Mouse (Mus musculus) thymus, postnatal 14 days (tissue): ENCODE measurements around the gene Gm19402.

Source experiments
- DNase-seq: peaks from one replicate; pipeline ENCODE4 v3.0.0; 2021

Gene Gm19402

GRCm38 (mm10) chr10:77663949-77664665, 26.4 kb downstream of the Gm19402 start:
- no peak for DNase-seq

- DNase-seq = no peak
Measured at GRCm38 (mm10) chr10:77658286-77658994, 32.1 kb downstream of the Gm19402 start.

- no peak for DNase-seq
Measured at GRCm38 (mm10) chr10:77652046-77652445, 38.5 kb downstream of the Gm19402 start.

GRCm38 (mm10) chr10:77647901-77648300, 42.7 kb downstream of the Gm19402 start:
- no peak for DNase-seq

GRCm38 (mm10) chr10:77647461-77647860, 43.1 kb downstream of the Gm19402 start:
- DNase-seq = no peak

GRCm38 (mm10) chr10:77645571-77645970, 45.0 kb downstream of the Gm19402 start:
- no peak for DNase-seq

GRCm38 (mm10) chr10:77643160-77643559, 47.4 kb downstream of the Gm19402 start:
- no peak for DNase-seq
